In genomic region chr9:57990438-57991110, GRCm38 (mm10) we compare ENCODE assay signal across 9 mouse cellular contexts. TPM values are rescaled to one million over a fixed set of nuclear protein-coding genes. Genes with fewer than 3 reads are reported as not detected.
DNase-seq lines count a peak whose midpoint lies in the region; ATAC-seq and TF ChIP-seq lines count a peak whose summit lies in the region.
"Had no signal": no experiment of that assay in that cellular context is flagged by ENCODE, and none has a peak within 500 bp of the region (broad histone marks: within the 10 kb centered on the region; RNA-seq: fewer than 3 reads in every experiment).

No protein-coding gene starts in this region.

- no peak overlapping the region for H3K4me3 ChIP-seq in kidney, postnatal 0 days (replicated peaks; ENCODE audit: low read depth, low read length)
- no peak overlapping the region for H3K4me3 ChIP-seq in ES-Bruce4 (ENCODE audit: low read depth, low read length)
- H3K4me3 ChIP-seq: heart, embryonic 15.5 days had no signal

- no peak overlapping the region for H3K9ac ChIP-seq in kidney, postnatal 0 days (ENCODE audit: low read depth, low read length)
- H3K9ac ChIP-seq in ES-Bruce4 (ENCODE audit: low read depth, poor library complexity, severe bottlenecking): no peak overlapping the region
- H3K9ac ChIP-seq: heart, embryonic 15.5 days had no signal

- no peak overlapping the region for H3K27ac ChIP-seq in kidney, postnatal 0 days
- no peak overlapping the region for H3K27ac ChIP-seq in ES-Bruce4 (ENCODE audit: insufficient read depth, low read length)
- H3K27ac ChIP-seq: heart, embryonic 15.5 days had no signal

- no peak for TF ChIP-seq EP300 in ES-Bruce4 (IDR thresholded peaks at IDR 0.05; ENCODE audit: insufficient read depth, low read depth, low read length)

- DNase-seq in kidney, postnatal 0 days (ENCODE audit: low spot score): peak; percentile 65
- no peak for DNase-seq in kidney, adult 11 months
- DNase-seq in adrenal gland, postnatal 36 days: peak; percentile 55 to 77
- peak; percentile 57 to 58 for DNase-seq in lung, postnatal 4 days
- DNase-seq in right cerebral cortex, postnatal 25 days: no peak
- no peak for DNase-seq in urinary bladder, postnatal 25 days (ENCODE audit: low spot score)

- H3K9me3 ChIP-seq in kidney, postnatal 0 days (replicated peaks; ENCODE audit: low read length): no peaks in the 10 kb centered on the region
- no peaks in the 10 kb centered on the region for H3K9me3 ChIP-seq in ES-Bruce4 (replicated peaks; ENCODE audit: control insufficient read depth, insufficient read depth, low read length, poor library complexity, severe bottlenecking)
- H3K9me3 ChIP-seq: heart, embryonic 15.5 days had no signal

- H3K4me1 ChIP-seq in kidney, postnatal 0 days (replicated peaks; ENCODE audit: insufficient read depth, low read length): 0 out of 2 replicates have a peak, but pooled peaks cover 3% of the 10 kb centered on the region
- no peaks in the 10 kb centered on the region for H3K4me1 ChIP-seq in ES-Bruce4 (ENCODE audit: control insufficient read depth, insufficient read depth, low read length)
- H3K4me1 ChIP-seq: heart, embryonic 15.5 days had no signal

- no peak; the same call in 1 of the 2 replicates for ATAC-seq in kidney, postnatal 0 days (replicated peaks; ENCODE audit: low FRiP score, low read depth)
- ATAC-seq in erythroid progenitor cell, adult 5-6 weeks (replicated peaks; ENCODE audit: low FRiP score, poor library complexity, severe bottlenecking): 0 out of 2 replicates have a peak, but pooled peaks have one; percentile 32

- H3K4me2 ChIP-seq in kidney, postnatal 0 days (ENCODE audit: low read length): no peak overlapping the region
- H3K4me2 ChIP-seq: heart, embryonic 15.5 days had no signal

- no peaks in the 10 kb centered on the region for H3K36me3 ChIP-seq in kidney, postnatal 0 days (ENCODE audit: insufficient read depth, low read length)
- H3K36me3 ChIP-seq in ES-Bruce4 (ENCODE audit: control insufficient read depth, insufficient read depth, low read length, poor library complexity, severe bottlenecking): no peaks in the 10 kb centered on the region
- H3K36me3 ChIP-seq: heart, embryonic 15.5 days had no signal

- no peak for TF ChIP-seq POLR2A in ES-Bruce4 (IDR thresholded peaks at IDR 0.05; ENCODE audit: insufficient read depth, low read length)

- peak; percentile 79 for TF ChIP-seq CTCF in kidney, postnatal 0 days (IDR thresholded peaks at IDR 0.05; ENCODE audit: low read depth)
- peak; percentile 73 for TF ChIP-seq CTCF in ES-Bruce4 (IDR thresholded peaks at IDR 0.05; ENCODE audit: low read depth, low read length)

- H3K27me3 ChIP-seq in kidney, postnatal 0 days (ENCODE audit: insufficient read depth, low read length): no peaks in the 10 kb centered on the region
- no peaks in the 10 kb centered on the region for H3K27me3 ChIP-seq in ES-Bruce4 (ENCODE audit: control insufficient read depth, insufficient read depth, low read length, poor library complexity, severe bottlenecking)

- 23% methylated on average over 10 of the region's 10 CpGs for WGBS in kidney, postnatal 0 days

RNA-seq across cellular contexts. Expression of gene Cyp11a1, which starts 15.6 kb away (rescaled TPM):
- polyA plus RNA-seq in kidney, postnatal 0 days (2015; fragmentation: Nextera tagmentation; extraction: Ambion mirVana): 0.31 and 0.64 TPM in 2 replicates
- 0.41 and 0.45 TPM in 2 replicates for polyA plus RNA-seq in ES-Bruce4 (2011; ENCODE audit: insufficient read depth, insufficient read length, low read depth, missing spikeins)
- total RNA-seq in adrenal gland, postnatal 36 days (2021): 1,000 to 10,000 TPM; 6,616 to 8,202 TPM
- 5.0 TPM in 1 of 2 replicates, not detected in the other for total RNA-seq in erythroid progenitor cell, adult 5-6 weeks (2015; ENCODE audit: low replicate concordance)
- 1.3 TPM in 1 of 2 replicates, not detected in the other for total RNA-seq in erythroid progenitor cell, adult 5-6 weeks (2017; ENCODE audit: low replicate concordance)

RNA-seq across cellular contexts. Expression of gene Sema7a, which starts 50.7 kb away (rescaled TPM):
- 0.46 and 0.80 TPM in 2 replicates for polyA plus RNA-seq in kidney, postnatal 0 days (2015; fragmentation: Nextera tagmentation; extraction: Ambion mirVana)
- 1.7 and 2.1 TPM in 2 replicates for polyA plus RNA-seq in ES-Bruce4 (2011; ENCODE audit: insufficient read depth, insufficient read length, low read depth, missing spikeins)
- 10 to 100 TPM in 1 of 2 experiments, 1 to 10 TPM in 1; 7.5 to 22.3 TPM for total RNA-seq in adrenal gland, postnatal 36 days (2021)
- 0.42 TPM in 1 of 2 replicates, not detected in the other for total RNA-seq in erythroid progenitor cell, adult 5-6 weeks (2015; ENCODE audit: low replicate concordance)
- 0.64 TPM in 1 of 2 replicates, not detected in the other for total RNA-seq in erythroid progenitor cell, adult 5-6 weeks (2017; ENCODE audit: low replicate concordance)

Comparison
In these comparisons a context has a peak if more than half of its experiments do, and no peak if none do; other contexts are left out.
1. DNase-seq: peak in kidney, postnatal 0 days (single experiment), adrenal gland, postnatal 36 days (2 of 2) and lung, postnatal 4 days (2 of 2); none in kidney, adult 11 months (single experiment), right cerebral cortex, postnatal 25 days (single experiment) and urinary bladder, postnatal 25 days (single experiment).
2. RNA of gene Cyp11a1, which starts 15.6 kb away (total RNA-seq): 6,616 to 8,202 TPM in adrenal gland, postnatal 36 days; 1.3 to 5.0 TPM in erythroid progenitor cell, adult 5-6 weeks; every median in the first group is over 1,000 times any median in the second.
3. RNA of gene Sema7a, which starts 50.7 kb away (total RNA-seq): 7.5 to 22.3 TPM in adrenal gland, postnatal 36 days; 0.42 to 0.64 TPM in erythroid progenitor cell, adult 5-6 weeks; every median in the first group is over 4 times any median in the second.